Mouse (Mus musculus): ENCODE results near the gene Ltbp2. TPM values are rescaled to one million over a fixed set of nuclear protein-coding genes. Genes with fewer than 3 reads are reported as not detected.

The Ltbp2 gene
- polyA plus RNA-seq, 1 experiment from 2014 or later: 0.09 TPM

DNA sequence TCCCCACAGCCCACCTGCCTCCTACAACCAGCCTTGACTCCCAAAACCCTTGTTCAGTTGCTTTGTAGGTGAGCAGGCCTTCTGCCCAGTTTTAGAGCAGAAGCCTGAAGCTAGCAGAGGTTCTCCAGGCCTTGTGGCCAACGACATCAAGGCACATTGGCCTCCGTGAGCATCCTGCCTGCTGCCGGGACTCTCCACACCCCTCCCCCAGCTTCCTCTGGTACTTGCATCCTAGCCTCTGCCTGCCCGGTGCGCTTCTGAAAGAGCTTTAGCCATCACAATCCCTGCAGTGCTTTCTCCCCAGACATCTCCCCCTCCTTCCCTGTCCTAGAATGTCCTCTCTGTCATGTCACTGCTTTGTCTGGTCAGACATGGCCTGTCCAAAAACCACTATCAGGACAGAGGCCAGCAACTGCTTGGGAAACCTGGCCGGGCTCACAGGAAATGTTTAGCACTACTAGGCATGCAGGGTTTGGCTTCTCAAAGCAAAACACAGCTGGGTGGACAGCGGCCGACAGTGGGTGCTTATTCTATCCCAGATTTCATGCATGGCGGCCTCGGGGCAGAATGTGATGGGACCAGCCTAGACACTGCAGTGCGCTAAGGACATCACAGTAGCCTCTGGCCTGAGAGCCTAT, 24.8 kb downstream of the Ltbp2 start:
- WGBS: 62% methylated on average over 11 of the region's 11 CpGs
- Histone ChIP-seq H3K27ac (ENCODE audit: low read depth, low read length) (no peak overlapping the region), H3K9me3 (ENCODE audit: control insufficient read depth, low read length) (no peaks in the 10 kb centered on the region), H3K36me3 (ENCODE audit: control insufficient read depth, insufficient read depth, low read length) (no peaks in the 10 kb centered on the region), H3K27me3 (ENCODE audit: control insufficient read depth, insufficient read depth, low read length) (no peaks in the 10 kb centered on the region), H3K4me1 (replicated peaks; ENCODE audit: control insufficient read depth, insufficient read depth, low read length) (no peaks in the 10 kb centered on the region), H3K4me3 (ENCODE audit: low read depth, low read length) (no peak overlapping the region), H3K4me2 (replicated peaks; ENCODE audit: low read depth, low read length) (no peak overlapping the region), H3K9ac (ENCODE audit: low read depth, low read length) (no peak overlapping the region)
- ATAC-seq (ENCODE audit: low FRiP score) (no peak), DNase-seq (ENCODE audit: low spot score) (no peak)

- DNase-seq (ENCODE audit: low spot score): no peak
- Histone ChIP-seq H3K4me1 (replicated peaks; ENCODE audit: control insufficient read depth, insufficient read depth, low read length) (no peaks in the 10 kb centered on the region), H3K36me3 (ENCODE audit: control insufficient read depth, insufficient read depth, low read length) (no peaks in the 10 kb centered on the region), H3K27ac (ENCODE audit: low read depth, low read length) (no peak overlapping the region), H3K27me3 (ENCODE audit: control insufficient read depth, insufficient read depth, low read length) (no peaks in the 10 kb centered on the region), H3K9ac (ENCODE audit: low read depth, low read length) (no peak overlapping the region), H3K9me3 (ENCODE audit: control insufficient read depth, low read length) (no peaks in the 10 kb centered on the region), H3K4me2 (replicated peaks; ENCODE audit: low read depth, low read length) (no peak overlapping the region), H3K4me3 (ENCODE audit: low read depth, low read length) (no peak overlapping the region)
- WGBS: 72% methylated on average over 6 of the region's 6 CpGs
- no peak for ATAC-seq (ENCODE audit: low FRiP score)
Observed at GRCm38 (mm10) chr12:84847882-84848281, 28.4 kb downstream of the Ltbp2 start.

- no peak for ATAC-seq (ENCODE audit: low FRiP score)
Observed at GRCm38 (mm10) chr12:84847480-84847879, 28.9 kb downstream of the Ltbp2 start.

GRCm38 (mm10) chr12:84846594-84847014, 29.7 kb downstream of the Ltbp2 start:
- Histone ChIP-seq H3K27ac (ENCODE audit: low read depth, low read length) (no peak overlapping the region), H3K4me3 (ENCODE audit: low read depth, low read length) (no peak overlapping the region), H3K9ac (ENCODE audit: low read depth, low read length) (no peak overlapping the region), H3K27me3 (ENCODE audit: control insufficient read depth, insufficient read depth, low read length) (no peaks in the 10 kb centered on the region), H3K9me3 (ENCODE audit: control insufficient read depth, low read length) (no peaks in the 10 kb centered on the region), H3K4me2 (replicated peaks; ENCODE audit: low read depth, low read length) (no peak overlapping the region), H3K36me3 (ENCODE audit: control insufficient read depth, insufficient read depth, low read length) (no peaks in the 10 kb centered on the region), H3K4me1 (replicated peaks; ENCODE audit: control insufficient read depth, insufficient read depth, low read length) (no peaks in the 10 kb centered on the region)
- ATAC-seq (ENCODE audit: low FRiP score) (no peak), DNase-seq (ENCODE audit: low spot score) (no peak)
- WGBS: 70% methylated on average over 9 of the region's 9 CpGs

More at GRCm38 (mm10) chr12:84847480-84847879, 28.9 kb downstream of the Ltbp2 start:
- WGBS: 62% methylated on average over 7 of the region's 7 CpGs
- Histone ChIP-seq H3K9me3 (ENCODE audit: control insufficient read depth, low read length) (no peaks in the 10 kb centered on the region), H3K4me1 (replicated peaks; ENCODE audit: control insufficient read depth, insufficient read depth, low read length) (no peaks in the 10 kb centered on the region), H3K9ac (ENCODE audit: low read depth, low read length) (no peak overlapping the region), H3K27me3 (ENCODE audit: control insufficient read depth, insufficient read depth, low read length) (no peaks in the 10 kb centered on the region), H3K4me2 (replicated peaks; ENCODE audit: low read depth, low read length) (no peak overlapping the region), H3K36me3 (ENCODE audit: control insufficient read depth, insufficient read depth, low read length) (no peaks in the 10 kb centered on the region), H3K27ac (ENCODE audit: low read depth, low read length) (no peak overlapping the region), H3K4me3 (ENCODE audit: low read depth, low read length) (no peak overlapping the region)
- DNase-seq (ENCODE audit: low spot score): peak; percentile 5

GRCm38 (mm10) chr12:84842706-84843105, 33.6 kb downstream of the Ltbp2 start:
- Histone ChIP-seq H3K27ac (ENCODE audit: low read depth, low read length) (no peak overlapping the region), H3K36me3 (ENCODE audit: control insufficient read depth, insufficient read depth, low read length) (no peaks in the 10 kb centered on the region), H3K4me3 (ENCODE audit: low read depth, low read length) (no peak overlapping the region), H3K9me3 (ENCODE audit: control insufficient read depth, low read length) (no peaks in the 10 kb centered on the region), H3K4me1 (replicated peaks; ENCODE audit: control insufficient read depth, insufficient read depth, low read length) (no peaks in the 10 kb centered on the region), H3K27me3 (ENCODE audit: control insufficient read depth, insufficient read depth, low read length) (no peaks in the 10 kb centered on the region), H3K9ac (ENCODE audit: low read depth, low read length) (no peak overlapping the region), H3K4me2 (replicated peaks; ENCODE audit: low read depth, low read length) (no peak overlapping the region)
- no peak for ATAC-seq (ENCODE audit: low FRiP score)
- DNase-seq (ENCODE audit: low spot score): no peak
- 59% methylated on average over 6 of the region's 6 CpGs for WGBS

DNA sequence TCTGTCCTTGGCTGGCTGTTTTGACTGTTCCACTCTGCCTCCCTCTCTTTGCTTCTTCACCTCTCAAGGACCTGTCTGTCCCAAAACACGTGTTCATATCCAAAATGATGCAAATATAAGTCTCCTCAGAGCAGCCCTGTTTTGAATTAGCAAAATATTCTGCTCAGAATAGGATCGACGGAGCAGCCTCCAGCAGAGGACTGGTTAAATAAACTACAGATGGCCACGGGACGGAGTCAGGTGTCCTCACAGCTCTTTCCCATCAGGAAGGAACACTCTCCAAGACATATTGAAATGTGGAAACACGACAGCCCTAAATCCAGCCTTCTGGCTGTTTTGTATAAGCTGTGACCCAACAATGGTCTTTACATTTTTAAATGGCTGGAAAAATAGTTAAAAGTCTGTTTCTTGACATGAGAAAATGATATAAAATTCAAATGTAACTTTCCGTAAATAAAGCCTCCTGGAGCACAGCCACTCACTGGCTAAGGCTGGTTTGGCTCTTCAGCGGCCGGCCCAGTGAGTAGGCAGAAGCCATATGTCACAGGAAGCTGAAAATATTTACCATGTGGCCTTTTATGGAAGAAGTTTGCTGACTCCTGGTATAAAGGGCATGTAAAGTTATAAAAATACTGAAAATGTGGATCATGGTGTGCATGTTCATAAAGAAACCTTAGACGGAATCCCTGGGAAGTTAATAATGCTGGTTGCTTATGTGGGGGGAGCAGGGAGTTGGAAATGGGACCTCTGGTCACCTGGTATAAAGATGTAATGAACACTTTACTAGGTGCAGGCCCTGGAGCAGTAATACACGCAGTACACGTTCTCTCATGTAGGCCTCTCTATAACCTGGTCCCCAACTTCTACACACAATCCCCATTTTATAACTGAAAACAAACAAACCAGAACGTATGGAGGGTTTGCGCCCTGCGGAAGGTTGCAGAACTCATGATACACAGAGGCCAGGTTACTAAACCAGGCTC, 34.9 kb downstream of the Ltbp2 start:
- H3K4me3 ChIP-seq (ENCODE audit: low read depth, low read length): no peak overlapping the region
- no peaks in the 10 kb centered on the region for H3K4me1 ChIP-seq (replicated peaks; ENCODE audit: control insufficient read depth, insufficient read depth, low read length)
- no peaks in the 10 kb centered on the region for H3K27me3 ChIP-seq (ENCODE audit: control insufficient read depth, insufficient read depth, low read length)
- H3K9ac ChIP-seq (ENCODE audit: low read depth, low read length): no peak overlapping the region
- H3K27ac ChIP-seq (ENCODE audit: low read depth, low read length): no peak overlapping the region
- no peaks in the 10 kb centered on the region for H3K36me3 ChIP-seq (ENCODE audit: control insufficient read depth, insufficient read depth, low read length)
- H3K9me3 ChIP-seq (ENCODE audit: control insufficient read depth, low read length): no peaks in the 10 kb centered on the region
- H3K4me2 ChIP-seq (replicated peaks; ENCODE audit: low read depth, low read length): no peak overlapping the region
- ATAC-seq (ENCODE audit: low FRiP score) (no peak), DNase-seq (ENCODE audit: low spot score) (no peak)
- 75% methylated on average over 15 of the region's 15 CpGs for WGBS

GRCm38 (mm10) chr12:84840734-84841133, 35.6 kb downstream of the Ltbp2 start:
- no peaks in the 10 kb centered on the region for H3K36me3 ChIP-seq (ENCODE audit: control insufficient read depth, insufficient read depth, low read length)
- no peaks in the 10 kb centered on the region for H3K27me3 ChIP-seq (ENCODE audit: control insufficient read depth, insufficient read depth, low read length)
- H3K4me2 ChIP-seq (replicated peaks; ENCODE audit: low read depth, low read length): no peak overlapping the region
- 74% methylated on average over 3 of the region's 3 CpGs for WGBS
- no peak overlapping the region for H3K27ac ChIP-seq (ENCODE audit: low read depth, low read length)
- DNase-seq (ENCODE audit: low spot score) (no peak), ATAC-seq (ENCODE audit: low FRiP score) (no peak)
- H3K9me3 ChIP-seq (ENCODE audit: control insufficient read depth, low read length): no peaks in the 10 kb centered on the region
- H3K4me3 ChIP-seq (ENCODE audit: low read depth, low read length): no peak overlapping the region
- H3K9ac ChIP-seq (ENCODE audit: low read depth, low read length): no peak overlapping the region
- H3K4me1 ChIP-seq (replicated peaks; ENCODE audit: control insufficient read depth, insufficient read depth, low read length): no peaks in the 10 kb centered on the region

GRCm38 (mm10) chr12:84839965-84840364, 36.4 kb downstream of the Ltbp2 start:
- 84% methylated on average over 4 of the region's 4 CpGs for WGBS
- Histone ChIP-seq H3K27me3 (ENCODE audit: control insufficient read depth, insufficient read depth, low read length) (no peaks in the 10 kb centered on the region), H3K9ac (ENCODE audit: low read depth, low read length) (no peak overlapping the region), H3K36me3 (ENCODE audit: control insufficient read depth, insufficient read depth, low read length) (no peaks in the 10 kb centered on the region), H3K9me3 (ENCODE audit: control insufficient read depth, low read length) (no peaks in the 10 kb centered on the region), H3K4me1 (replicated peaks; ENCODE audit: control insufficient read depth, insufficient read depth, low read length) (no peaks in the 10 kb centered on the region), H3K27ac (ENCODE audit: low read depth, low read length) (no peak overlapping the region), H3K4me2 (replicated peaks; ENCODE audit: low read depth, low read length) (no peak overlapping the region), H3K4me3 (ENCODE audit: low read depth, low read length) (no peak overlapping the region)
- no peak for ATAC-seq (ENCODE audit: low FRiP score)
- no peak for DNase-seq (ENCODE audit: low spot score)
